Mouse (Mus musculus): ENCODE measurements around the gene Nin. TPM values are rescaled to one million over a fixed set of nuclear protein-coding genes. Genes with fewer than 3 reads are reported as not detected.

Gene Nin
- polyA plus RNA-seq, 1 experiment = 5.0 TPM

GRCm38 (mm10) chr12:70062114-70062513 is 51.4 kb downstream of the Nin start:
- no peak overlapping the region for H3ac ChIP-seq (ENCODE audit: control insufficient read depth, insufficient read length)
- no peak overlapping the region for H3K4me3 ChIP-seq
- TF ChIP-seq POLR2A (IDR thresholded peaks at IDR 0.05; ENCODE audit: insufficient read length, low read depth) (no peak), TCF3 (IDR thresholded peaks at IDR 0.05; ENCODE audit: insufficient read length, low read depth) (no peak)
- H3K27me3 ChIP-seq (ENCODE audit: control insufficient read depth, insufficient read depth, insufficient read length) = no peaks in the 10 kb centered on the region
- H3K79me2 ChIP-seq (ENCODE audit: control insufficient read depth, insufficient read depth) = no peaks in the 10 kb centered on the region
- peaks cover 15% of the 10 kb centered on the region for H3K36me3 ChIP-seq (ENCODE audit: control insufficient read depth, insufficient read depth)
- no peak overlapping the region for H3K4me2 ChIP-seq (ENCODE audit: low read depth)

- Histone ChIP-seq H3ac (ENCODE audit: control insufficient read depth, insufficient read length) (no peak overlapping the region), H3K4me3 (no peak overlapping the region), H3K79me2 (ENCODE audit: control insufficient read depth, insufficient read depth) (no peaks in the 10 kb centered on the region), H3K27me3 (ENCODE audit: control insufficient read depth, insufficient read depth, insufficient read length) (no peaks in the 10 kb centered on the region), H3K36me3 (ENCODE audit: control insufficient read depth, insufficient read depth) (peaks cover 15% of the 10 kb centered on the region), H3K4me2 (ENCODE audit: low read depth) (no peak overlapping the region)
- TF ChIP-seq TCF3 (IDR thresholded peaks at IDR 0.05; ENCODE audit: insufficient read length, low read depth) = no peak
- TF ChIP-seq POLR2A (IDR thresholded peaks at IDR 0.05; ENCODE audit: insufficient read length, low read depth) = no peak
- no peak for TF ChIP-seq CEBPB (IDR thresholded peaks at IDR 0.05; ENCODE audit: insufficient read depth, poor library complexity, severe bottlenecking)
- TF ChIP-seq MYOG (IDR thresholded peaks at IDR 0.05; ENCODE audit: control insufficient read depth in 1 of 3, insufficient read depth in 1 of 3, insufficient read length in 2 of 3, low read depth in 2 of 3) = no peak
- TF ChIP-seq USF1 (IDR thresholded peaks at IDR 0.05; ENCODE audit: low read depth) = no peak
- no peak for TF ChIP-seq MAX (IDR thresholded peaks at IDR 0.05; ENCODE audit: low read depth)
- no peak for TF ChIP-seq POLR2AphosphoS2 (IDR thresholded peaks at IDR 0.05; ENCODE audit: insufficient read length, low read depth)
- no peak for TF ChIP-seq E2F4 (IDR thresholded peaks at IDR 0.05; ENCODE audit: insufficient read depth)
- TF ChIP-seq MYOD1 (IDR thresholded peaks at IDR 0.05; ENCODE audit: control insufficient read depth in 1 of 3, insufficient read length in 2 of 3, low read depth in 2 of 3) = no peak
- TF ChIP-seq SRF (IDR thresholded peaks at IDR 0.05; ENCODE audit: control insufficient read depth, insufficient read length, low read depth) = no peak
- no peak for TF ChIP-seq TCF12 (IDR thresholded peaks at IDR 0.05; ENCODE audit: insufficient read depth, poor library complexity, severe bottlenecking)
Observed at GRCm38 (mm10) chr12:70058956-70059851, 54.3 kb downstream of the Nin start.

GRCm38 (mm10) chr12:70050699-70051098 is 62.8 kb downstream of the Nin start:
- no peak overlapping the region for H3K4me3 ChIP-seq
- peaks cover 8% of the 10 kb centered on the region for H3K36me3 ChIP-seq (ENCODE audit: control insufficient read depth, insufficient read depth)
- no peaks in the 10 kb centered on the region for H3K27me3 ChIP-seq (ENCODE audit: control insufficient read depth, insufficient read depth, insufficient read length)
- no peak for TF ChIP-seq MYOD1 (IDR thresholded peaks at IDR 0.05; ENCODE audit: control insufficient read depth in 1 of 3, insufficient read length in 2 of 3, low read depth in 2 of 3)
- H3ac ChIP-seq (ENCODE audit: control insufficient read depth, insufficient read length) = no peak overlapping the region
- no peak overlapping the region for H3K4me2 ChIP-seq (ENCODE audit: low read depth)
- no peaks in the 10 kb centered on the region for H3K79me2 ChIP-seq (ENCODE audit: control insufficient read depth, insufficient read depth)

GRCm38 (mm10) chr12:70048741-70049140 is 64.8 kb downstream of the Nin start:
- no peak for TF ChIP-seq CEBPB (IDR thresholded peaks at IDR 0.05; ENCODE audit: insufficient read depth, poor library complexity, severe bottlenecking)
- no peak for TF ChIP-seq REST (IDR thresholded peaks at IDR 0.05; ENCODE audit: insufficient read depth, insufficient read length)
- TF ChIP-seq E2F4 (IDR thresholded peaks at IDR 0.05; ENCODE audit: insufficient read depth) = no peak
- no peak for TF ChIP-seq TCF3 (IDR thresholded peaks at IDR 0.05; ENCODE audit: insufficient read length, low read depth)
- TF ChIP-seq POLR2A (IDR thresholded peaks at IDR 0.05; ENCODE audit: insufficient read length, low read depth) = no peak
- TF ChIP-seq MYOD1 (IDR thresholded peaks at IDR 0.05; ENCODE audit: control insufficient read depth in 1 of 3, insufficient read length in 2 of 3, low read depth in 2 of 3) = no peak
- TF ChIP-seq POLR2AphosphoS2 (IDR thresholded peaks at IDR 0.05; ENCODE audit: insufficient read length, low read depth) = no peak
- no peak for TF ChIP-seq MYOG (IDR thresholded peaks at IDR 0.05; ENCODE audit: control insufficient read depth in 1 of 3, insufficient read depth in 1 of 3, insufficient read length in 2 of 3, low read depth in 2 of 3)
- no peak for TF ChIP-seq SRF (IDR thresholded peaks at IDR 0.05; ENCODE audit: control insufficient read depth, insufficient read length, low read depth)
- no peak for TF ChIP-seq USF1 (IDR thresholded peaks at IDR 0.05; ENCODE audit: low read depth)
- no peak for TF ChIP-seq TCF12 (IDR thresholded peaks at IDR 0.05; ENCODE audit: insufficient read depth, poor library complexity, severe bottlenecking)
- no peak for TF ChIP-seq MAX (IDR thresholded peaks at IDR 0.05; ENCODE audit: low read depth)
- Histone ChIP-seq H3K36me3 (ENCODE audit: control insufficient read depth, insufficient read depth) (peaks cover 8% of the 10 kb centered on the region), H3K79me2 (ENCODE audit: control insufficient read depth, insufficient read depth) (no peaks in the 10 kb centered on the region), H3ac (ENCODE audit: control insufficient read depth, insufficient read length) (no peak overlapping the region), H3K4me2 (ENCODE audit: low read depth) (no peak overlapping the region), H3K4me3 (no peak overlapping the region), H3K27me3 (ENCODE audit: control insufficient read depth, insufficient read depth, insufficient read length) (no peaks in the 10 kb centered on the region)

- Histone ChIP-seq H3ac (ENCODE audit: control insufficient read depth, insufficient read length) (no peak overlapping the region), H3K4me3 (no peak overlapping the region), H3K79me2 (ENCODE audit: control insufficient read depth, insufficient read depth) (no peaks in the 10 kb centered on the region), H3K27me3 (ENCODE audit: control insufficient read depth, insufficient read depth, insufficient read length) (no peaks in the 10 kb centered on the region), H3K36me3 (ENCODE audit: control insufficient read depth, insufficient read depth) (peaks cover 8% of the 10 kb centered on the region), H3K4me2 (ENCODE audit: low read depth) (no peak overlapping the region)
- no peak for TF ChIP-seq POLR2A (IDR thresholded peaks at IDR 0.05; ENCODE audit: insufficient read length, low read depth)
- no peak for TF ChIP-seq SRF (IDR thresholded peaks at IDR 0.05; ENCODE audit: control insufficient read depth, insufficient read length, low read depth)
- TF ChIP-seq E2F4 (IDR thresholded peaks at IDR 0.05; ENCODE audit: insufficient read depth) = no peak
- TF ChIP-seq MAX (IDR thresholded peaks at IDR 0.05; ENCODE audit: low read depth) = no peak
- TF ChIP-seq MYOD1 (IDR thresholded peaks at IDR 0.05; ENCODE audit: control insufficient read depth in 1 of 3, insufficient read length in 2 of 3, low read depth in 2 of 3) = no peak
- TF ChIP-seq USF1 (IDR thresholded peaks at IDR 0.05; ENCODE audit: low read depth) = no peak
- TF ChIP-seq TCF12 (IDR thresholded peaks at IDR 0.05; ENCODE audit: insufficient read depth, poor library complexity, severe bottlenecking) = no peak
- no peak for TF ChIP-seq CEBPB (IDR thresholded peaks at IDR 0.05; ENCODE audit: insufficient read depth, poor library complexity, severe bottlenecking)
- no peak for TF ChIP-seq MYOG (IDR thresholded peaks at IDR 0.05; ENCODE audit: control insufficient read depth in 1 of 3, insufficient read depth in 1 of 3, insufficient read length in 2 of 3, low read depth in 2 of 3)
- no peak for TF ChIP-seq REST (IDR thresholded peaks at IDR 0.05; ENCODE audit: insufficient read depth, insufficient read length)
- TF ChIP-seq TCF3 (IDR thresholded peaks at IDR 0.05; ENCODE audit: insufficient read length, low read depth) = no peak
- TF ChIP-seq POLR2AphosphoS2 (IDR thresholded peaks at IDR 0.05; ENCODE audit: insufficient read length, low read depth) = no peak
Observed at GRCm38 (mm10) chr12:70047281-70047680, 66.2 kb downstream of the Nin start.
